Comparison of ENCODE assay signal across 8 mouse cellular contexts in genomic region chr10:120113482-120113881, GRCm38 (mm10). TPM values are rescaled to one million over a fixed set of nuclear protein-coding genes. Genes with fewer than 3 reads are reported as not detected.
A peak's percentile ranks its signal among the peaks of the same experiment; 100 is the strongest.
DNase-seq lines count a peak whose midpoint lies in the region; ATAC-seq and TF ChIP-seq lines count a peak whose summit lies in the region.
"Not testable (repeated sequence)": the region's sequence is repeated elsewhere in the genome, so short reads cannot be mapped to it uniquely, and the experiment has no call there.

No protein-coding gene starts in this region.

- not testable (repeated sequence) for TF ChIP-seq CTCF in CH12.LX (conservative IDR thresholded peaks at IDR 0.05 in 1 of 2, IDR thresholded peaks at IDR 0.05 in 1 of 2; ENCODE audit: low read depth in 2 of 2, low read length in 2 of 2); kidney, postnatal 0 days (IDR thresholded peaks at IDR 0.05; ENCODE audit: low read depth)

- not testable (repeated sequence) for TF ChIP-seq RAD21 in CH12.LX (IDR thresholded peaks at IDR 0.05; ENCODE audit: low read depth, low read length)

- in situ Hi-C loops in CH12.LX (cut with MboI; ENCODE audit: low pct_ligation_motif_present, low pct_unique_long_range_greater_than_20kb, low sequenced_read_pairs) = loop anchor here (25.0 kb wide), 1 partner anchor 476 kb away; no protein-coding TSS in a partner anchor

- TF ChIP-seq POLR2A in CH12.LX (IDR thresholded peaks at IDR 0.05; ENCODE audit: low read depth, low read length) = not testable (repeated sequence)

- not testable (repeated sequence) for H3K27ac ChIP-seq in CH12.LX (ENCODE audit: insufficient read depth, low read depth); embryonic facial prominence, embryonic 13.5 days; hindbrain, embryonic 12.5 days; kidney, postnatal 0 days; midbrain, embryonic 13.5 days
- peak overlapping the region; percentile 98 for H3K27ac ChIP-seq in liver, embryonic 15.5 days (replicated peaks)

- H3K4me3 ChIP-seq in CH12.LX (replicated peaks in 1 of 3; ENCODE audit: low read depth in 2 of 3, low read length in 2 of 3, poor library complexity in 1 of 3) = peak overlapping the region; percentile 56 to 77 (median 58)
- H3K4me3 ChIP-seq in embryonic facial prominence, embryonic 13.5 days = peak overlapping the region; percentile 68
- peak overlapping the region; percentile 66; the same call in 1 of the 2 replicates for H3K4me3 ChIP-seq in hindbrain, embryonic 12.5 days
- H3K4me3 ChIP-seq in kidney, postnatal 0 days (replicated peaks; ENCODE audit: low read depth, low read length) = peak overlapping the region; percentile 81; the same call in 1 of the 2 replicates
- peak overlapping the region; percentile 85 for H3K4me3 ChIP-seq in liver, embryonic 15.5 days (replicated peaks)
- H3K4me3 ChIP-seq in midbrain, embryonic 13.5 days (replicated peaks) = peak overlapping the region; percentile 65; the same call in 1 of the 2 replicates

- H3K9ac ChIP-seq in CH12.LX (ENCODE audit: insufficient read depth, low read depth) = peak overlapping the region; percentile 54; the same call in 1 of the 2 replicates
- H3K9ac ChIP-seq in embryonic facial prominence, embryonic 13.5 days = peak overlapping the region; percentile 82; the same call in 1 of the 2 replicates
- H3K9ac ChIP-seq in hindbrain, embryonic 12.5 days; kidney, postnatal 0 days (ENCODE audit: low read depth, low read length); midbrain, embryonic 13.5 days (replicated peaks): not testable (repeated sequence)
- peak overlapping the region; percentile 84 for H3K9ac ChIP-seq in liver, embryonic 15.5 days

- 70% methylated on average over 9 of the region's 9 CpGs for WGBS in embryonic facial prominence, embryonic 13.5 days
- 70% methylated on average over 9 of the region's 9 CpGs for WGBS in hindbrain, embryonic 12.5 days
- WGBS in kidney, postnatal 0 days = 64% methylated on average over 9 of the region's 9 CpGs
- 28% methylated on average over 9 of the region's 9 CpGs for WGBS in liver, embryonic 15.5 days (ENCODE audit: insufficient replicate concordance)
- 71% methylated on average over 9 of the region's 9 CpGs for WGBS in midbrain, embryonic 13.5 days

- ATAC-seq in embryonic facial prominence, embryonic 13.5 days (ENCODE audit: insufficient number of reproducible peaks, insufficient read depth, low FRiP score, low TSS enrichment, low read depth); hindbrain, embryonic 12.5 days (ENCODE audit: low FRiP score); kidney, postnatal 0 days (replicated peaks; ENCODE audit: low FRiP score, low read depth); liver, embryonic 15.5 days (ENCODE audit: insufficient read depth); midbrain, embryonic 13.5 days: not testable (repeated sequence)

- H3K4me2 ChIP-seq in CH12.LX (ENCODE audit: insufficient read depth, low read depth, poor library complexity, severe bottlenecking) = peak overlapping the region; percentile 41
- H3K4me2 ChIP-seq in embryonic facial prominence, embryonic 13.5 days = peak overlapping the region; percentile 79
- H3K4me2 ChIP-seq in hindbrain, embryonic 12.5 days (replicated peaks) = peak overlapping the region; percentile 79
- H3K4me2 ChIP-seq in kidney, postnatal 0 days (ENCODE audit: low read length) = peak overlapping the region; percentile 92
- peak overlapping the region; percentile 79 for H3K4me2 ChIP-seq in liver, embryonic 15.5 days
- H3K4me2 ChIP-seq in midbrain, embryonic 13.5 days (replicated peaks) = peak overlapping the region; percentile 80

- H3K36me3 ChIP-seq in CH12.LX (replicated peaks in 1 of 2; ENCODE audit: control insufficient read depth in 1 of 2, insufficient read depth in 1 of 2, low read length in 1 of 2) = peaks cover 2 to 24% of the 10 kb centered on the region in 2 experiments
- not testable (repeated sequence) for H3K36me3 ChIP-seq in embryonic facial prominence, embryonic 13.5 days; hindbrain, embryonic 12.5 days; kidney, postnatal 0 days (ENCODE audit: insufficient read depth, low read length); midbrain, embryonic 13.5 days; splenic B cell, adult 2 months (ENCODE audit: control insufficient read depth, insufficient read depth, low read length, poor library complexity, severe bottlenecking)
- H3K36me3 ChIP-seq in liver, embryonic 15.5 days (replicated peaks) = peaks cover 24% of the 10 kb centered on the region

- H3K4me1 ChIP-seq in CH12.LX (ENCODE audit: control insufficient read depth in 1 of 2, insufficient read depth in 2 of 2); embryonic facial prominence, embryonic 13.5 days; hindbrain, embryonic 12.5 days; kidney, postnatal 0 days (replicated peaks; ENCODE audit: insufficient read depth, low read length); midbrain, embryonic 13.5 days (replicated peaks): not testable (repeated sequence)
- H3K4me1 ChIP-seq in liver, embryonic 15.5 days (replicated peaks) = peaks cover 22% of the 10 kb centered on the region

- H3K9me3 ChIP-seq in CH12.LX (replicated peaks; ENCODE audit: low read length); embryonic facial prominence, embryonic 13.5 days; hindbrain, embryonic 12.5 days (replicated peaks); kidney, postnatal 0 days (replicated peaks; ENCODE audit: low read length); liver, embryonic 15.5 days (replicated peaks); midbrain, embryonic 13.5 days: not testable (repeated sequence)

- H3K79me2 ChIP-seq in CH12.LX (replicated peaks; ENCODE audit: control insufficient read depth, extremely low read depth, insufficient read depth, poor library complexity, severe bottlenecking) = not testable (repeated sequence)

- TF ChIP-seq EP300 in CH12.LX (IDR thresholded peaks at IDR 0.05; ENCODE audit: low read length) = not testable (repeated sequence)

- DNase-seq in CH12.LX (ENCODE audit: extremely low read depth) = peak; percentile 48
- peak; percentile 81 for DNase-seq in heart, adult 11 months
- DNase-seq in kidney, postnatal 0 days (ENCODE audit: low spot score) = not testable (repeated sequence)
- DNase-seq in splenic B cell, adult 2 months (ENCODE audit: low read depth, low spot score) = peak; percentile 34

- dilution Hi-C loops in CH12.LX (cut with MboI; ENCODE audit: extremely low pct_ligation_motif_present, extremely low pct_unique_long_range_greater_than_20kb, low sequenced_read_pairs) = not testable (repeated sequence)

- H3K27me3 ChIP-seq in CH12.LX (replicated peaks); embryonic facial prominence, embryonic 13.5 days; hindbrain, embryonic 12.5 days; kidney, postnatal 0 days (ENCODE audit: insufficient read depth, low read length); liver, embryonic 15.5 days; midbrain, embryonic 13.5 days; splenic B cell, adult 2 months (ENCODE audit: control insufficient read depth, insufficient read depth, low read length, poor library complexity, severe bottlenecking): not testable (repeated sequence)

TF ChIP-seq in CH12.LX, 34 proteins besides CTCF, POLR2A, EP300 and RAD21:
- TF ChIP-seq ZNF384 (IDR thresholded peaks at IDR 0.05; ENCODE audit: low read depth, low read length) (peak; percentile 73), TBP (conservative IDR thresholded peaks at IDR 0.05; ENCODE audit: low read depth, low read length) (0 out of 2 replicates have a peak, but pooled peaks have one; percentile 39)

RNA-seq across cellular contexts. Expression of gene Helb, which starts 0.7 kb away (rescaled TPM):
- total RNA-seq in CH12.LX (2012; rRNA removed) = 15.6 and 16.0 TPM in 2 replicates
- 21.8 and 22.0 TPM in 2 replicates for total RNA-seq in CH12.LX (2014; rRNA removed)
- 15.5 and 16.4 TPM in 2 replicates for polyA plus RNA-seq in CH12.LX (2012; ENCODE audit: insufficient read length, low read depth)
- polyA plus RNA-seq in embryonic facial prominence, embryonic 13.5 days (2015; fragmentation: Nextera tagmentation; extraction: Ambion mirVana) = 11.3 and 11.4 TPM in 2 replicates
- polyA plus RNA-seq in hindbrain, embryonic 12.5 days (2016; fragmentation: Nextera tagmentation; extraction: Ambion mirVana) = 4.2 and 4.9 TPM in 2 replicates
- polyA plus RNA-seq in kidney, postnatal 0 days (2015; fragmentation: Nextera tagmentation; extraction: Ambion mirVana) = 3.8 and 4.2 TPM in 2 replicates
- polyA plus RNA-seq in liver, embryonic 15.5 days (2015; fragmentation: Nextera tagmentation; extraction: Ambion mirVana) = 7.4 and 8.2 TPM in 2 replicates
- polyA plus RNA-seq in midbrain, embryonic 13.5 days (2015; fragmentation: Nextera tagmentation; extraction: Ambion mirVana) = 3.1 and 3.4 TPM in 2 replicates

Comparison
In these comparisons a context has a peak if more than half of its experiments do, and no peak if none do; other contexts are left out.
1. H3K4me2 ChIP-seq: peak in every context shown above with its lines; median percentile 92 in kidney, postnatal 0 days; 80 in midbrain, embryonic 13.5 days; 79 in embryonic facial prominence, embryonic 13.5 days; 79 in hindbrain, embryonic 12.5 days; 79 in liver, embryonic 15.5 days; 41 in CH12.LX.